In the genomic region with DNA sequence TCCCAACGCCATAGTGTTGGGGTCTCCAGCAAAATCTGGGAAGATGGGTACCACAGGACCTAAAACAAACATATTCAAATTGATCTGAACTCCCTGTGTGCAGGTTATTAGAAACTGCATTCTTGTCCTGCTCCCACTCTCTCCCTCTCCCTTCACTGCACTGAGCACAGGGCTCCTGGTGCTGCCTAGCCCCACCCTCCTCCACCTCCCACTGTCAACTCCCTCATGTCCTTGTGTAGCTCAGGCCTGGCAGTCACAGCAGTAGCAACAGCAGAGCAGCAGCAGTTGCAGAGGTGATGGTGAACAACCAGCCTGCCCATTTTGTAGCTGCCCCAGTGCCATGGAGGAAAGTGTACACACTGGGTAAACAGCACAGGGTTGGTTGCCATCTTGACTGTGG, we compare ENCODE assay signal across 21 mouse cellular contexts.
DNase-seq lines count a peak whose midpoint lies in the region; ATAC-seq and TF ChIP-seq lines count a peak whose summit lies in the region.
"Had no signal": no experiment of that assay in that cellular context is flagged by ENCODE, and none has a peak within 500 bp of the region (broad histone marks: within the 10 kb centered on the region; RNA-seq: fewer than 3 reads in every experiment).

No protein-coding gene starts in this region.

- no peaks in the 10 kb centered on the region for H3K27me3 ChIP-seq in kidney, embryonic 14.5 days (ENCODE audit: control insufficient read depth, insufficient read depth, low read length)
- H3K27me3 ChIP-seq in kidney, adult 2 months (replicated peaks; ENCODE audit: control insufficient read depth, insufficient read depth, low read length) = no peaks in the 10 kb centered on the region
- H3K27me3 ChIP-seq: embryonic facial prominence, embryonic 12.5 days; heart, embryonic 13.5 days; hindbrain, embryonic 12.5 days had no signal

- WGBS in kidney, embryonic 14.5 days = 73% methylated on average over 1 of the region's 1 CpGs
- WGBS in kidney, adult 2 months = 67% methylated on average over 1 of the region's 1 CpGs

- H3K4me2 ChIP-seq in kidney, embryonic 14.5 days (replicated peaks; ENCODE audit: low read depth, low read length) = no peak overlapping the region
- H3K4me2 ChIP-seq: embryonic facial prominence, embryonic 12.5 days; heart, embryonic 13.5 days; hindbrain, embryonic 12.5 days had no signal

- no peak overlapping the region for H3K27ac ChIP-seq in kidney, embryonic 14.5 days (ENCODE audit: low read depth, low read length)
- H3K27ac ChIP-seq in kidney, adult 2 months (ENCODE audit: insufficient read depth, low read depth, low read length) = no peak overlapping the region
- H3K27ac ChIP-seq: embryonic facial prominence, embryonic 12.5 days; heart, embryonic 13.5 days; hindbrain, embryonic 12.5 days had no signal

- ATAC-seq in kidney, embryonic 14.5 days (ENCODE audit: low FRiP score, low TSS enrichment) = peak; percentile 85
- ATAC-seq: forebrain, embryonic 16.5 days had no signal

- DNase-seq in kidney, adult 18-20 months = no peak
- peak; percentile 14 for DNase-seq in kidney, postnatal 10 days
- DNase-seq in kidney, adult 2 months = no peak
- DNase-seq in ovary, adult 18-20 months (ENCODE audit: low spot score) = peak; percentile 24
- no peak for DNase-seq in ovary, postnatal 10 days (ENCODE audit: low spot score)
- peak; percentile 74 for DNase-seq in testis, postnatal 14 days (ENCODE audit: low spot score)
- no peak for DNase-seq in lung, adult 18-20 months
- DNase-seq: adrenal gland, adult 8-10 months; adrenal gland, postnatal 36 days; cerebellum, adult 11 months; cerebellum, adult 8-10 months; cerebellum, postnatal 25 days; gastrocnemius, postnatal 36 days; heart, adult 11 months; heart, postnatal 4 days had no signal

- no peak overlapping the region for H3K4me3 ChIP-seq in kidney, embryonic 14.5 days (ENCODE audit: low read length)
- H3K4me3 ChIP-seq in kidney, adult 2 months (ENCODE audit: insufficient read depth, low read depth, low read length) = no peak overlapping the region
- H3K4me3 ChIP-seq: embryonic facial prominence, embryonic 12.5 days; heart, embryonic 13.5 days; hindbrain, embryonic 12.5 days had no signal

- no peaks in the 10 kb centered on the region for H3K9me3 ChIP-seq in kidney, embryonic 14.5 days (ENCODE audit: control insufficient read depth, low read length)
- H3K9me3 ChIP-seq: embryonic facial prominence, embryonic 12.5 days; heart, embryonic 13.5 days; hindbrain, embryonic 12.5 days had no signal

- H3K9ac ChIP-seq in kidney, embryonic 14.5 days (ENCODE audit: low read depth, low read length) = no peak overlapping the region
- H3K9ac ChIP-seq: embryonic facial prominence, embryonic 12.5 days; heart, embryonic 13.5 days; hindbrain, embryonic 12.5 days had no signal

- TF ChIP-seq POLR2A in kidney, adult 2 months (IDR thresholded peaks at IDR 0.05; ENCODE audit: low read depth, low read length) = no peak

- TF ChIP-seq CTCF in kidney, adult 2 months (conservative IDR thresholded peaks at IDR 0.05; ENCODE audit: insufficient read depth, insufficient read length, low read depth, low read length) = no peak

- H3K36me3 ChIP-seq in kidney, embryonic 14.5 days (ENCODE audit: control insufficient read depth, insufficient read depth, low read length) = no peaks in the 10 kb centered on the region
- no peaks in the 10 kb centered on the region for H3K36me3 ChIP-seq in kidney, adult 2 months (ENCODE audit: control insufficient read depth, insufficient read depth, low read length)
- H3K36me3 ChIP-seq: embryonic facial prominence, embryonic 12.5 days; G1E; heart, embryonic 13.5 days; hindbrain, embryonic 12.5 days had no signal

- H3K4me1 ChIP-seq in kidney, embryonic 14.5 days (ENCODE audit: control insufficient read depth, insufficient read depth, low read length) = no peaks in the 10 kb centered on the region
- no peaks in the 10 kb centered on the region for H3K4me1 ChIP-seq in kidney, adult 2 months (ENCODE audit: control insufficient read depth, insufficient read depth, low read length)
- H3K4me1 ChIP-seq: embryonic facial prominence, embryonic 12.5 days; hindbrain, embryonic 12.5 days had no signal

Comparison
In these comparisons a context has a peak if more than half of its experiments do, and no peak if none do; other contexts are left out.
1. DNase-seq: peak in kidney, postnatal 10 days (single experiment), ovary, adult 18-20 months (single experiment) and testis, postnatal 14 days (single experiment); none in kidney, adult 18-20 months (single experiment), kidney, adult 2 months (single experiment), ovary, postnatal 10 days (single experiment) and lung, adult 18-20 months (0 of 2).